14 mouse cellular contexts compared by ENCODE assay signal in genomic region chr17:82757400-82757799, GRCm38 (mm10).
"Had no signal": no experiment of that assay in that cellular context is flagged by ENCODE, and none has a peak within 500 bp of the region (broad histone marks: within the 10 kb centered on the region; RNA-seq: fewer than 3 reads in every experiment).

No protein-coding gene starts in this region.

- DNase-seq: kidney, postnatal 36 days; layer of hippocampus, adult 9-11 months; lung, postnatal 10 days; lung, postnatal 4 days; midbrain, embryonic 14.5 days; right cerebral cortex, postnatal 14 days; thymus, postnatal 25 days had no signal

- ATAC-seq: liver, embryonic 12.5 days had no signal

- H3K4me3 ChIP-seq: limb, embryonic 15.5 days; liver, embryonic 12.5 days; midbrain, embryonic 10.5 days; myocyte; neural tube, embryonic 15.5 days had no signal

- H3K36me3 ChIP-seq: limb, embryonic 15.5 days; liver, embryonic 12.5 days; midbrain, embryonic 10.5 days; neural tube, embryonic 15.5 days had no signal

- H3K4me2 ChIP-seq: limb, embryonic 15.5 days; liver, embryonic 12.5 days; lung, embryonic 14.5 days; neural tube, embryonic 15.5 days had no signal

- H3K4me1 ChIP-seq: limb, embryonic 15.5 days; liver, embryonic 12.5 days; midbrain, embryonic 10.5 days; neural tube, embryonic 15.5 days had no signal

- H3K27me3 ChIP-seq: limb, embryonic 15.5 days; liver, embryonic 12.5 days; neural tube, embryonic 15.5 days had no signal

- H3K9ac ChIP-seq: limb, embryonic 15.5 days; liver, embryonic 12.5 days; lung, embryonic 14.5 days; neural tube, embryonic 15.5 days had no signal

- H3K27ac ChIP-seq: kidney, postnatal 0 days; limb, embryonic 15.5 days; liver, embryonic 12.5 days; midbrain, embryonic 10.5 days; neural tube, embryonic 15.5 days had no signal

- H3K9me3 ChIP-seq: limb, embryonic 15.5 days; liver, embryonic 12.5 days; midbrain, embryonic 10.5 days; neural tube, embryonic 15.5 days had no signal
